Mouse (Mus musculus) right cerebral cortex, postnatal 10 days (tissue): ENCODE measurements around the gene Rhbdd2.

Source experiments
- DNase-seq, 2 experiments: peaks; one replicate each; pipeline ENCODE4 v3.0.0; 2021; ENCODE audit warnings: low spot score in 2 of 2

The Rhbdd2 gene

GRCm38 (mm10) chr5:135645330-135645729 is 12.9 kb downstream of the Rhbdd2 start:
- DNase-seq, result no peak

GRCm38 (mm10) chr5:135646038-135646437 is 13.6 kb downstream of the Rhbdd2 start:
- no peak for DNase-seq

DNA sequence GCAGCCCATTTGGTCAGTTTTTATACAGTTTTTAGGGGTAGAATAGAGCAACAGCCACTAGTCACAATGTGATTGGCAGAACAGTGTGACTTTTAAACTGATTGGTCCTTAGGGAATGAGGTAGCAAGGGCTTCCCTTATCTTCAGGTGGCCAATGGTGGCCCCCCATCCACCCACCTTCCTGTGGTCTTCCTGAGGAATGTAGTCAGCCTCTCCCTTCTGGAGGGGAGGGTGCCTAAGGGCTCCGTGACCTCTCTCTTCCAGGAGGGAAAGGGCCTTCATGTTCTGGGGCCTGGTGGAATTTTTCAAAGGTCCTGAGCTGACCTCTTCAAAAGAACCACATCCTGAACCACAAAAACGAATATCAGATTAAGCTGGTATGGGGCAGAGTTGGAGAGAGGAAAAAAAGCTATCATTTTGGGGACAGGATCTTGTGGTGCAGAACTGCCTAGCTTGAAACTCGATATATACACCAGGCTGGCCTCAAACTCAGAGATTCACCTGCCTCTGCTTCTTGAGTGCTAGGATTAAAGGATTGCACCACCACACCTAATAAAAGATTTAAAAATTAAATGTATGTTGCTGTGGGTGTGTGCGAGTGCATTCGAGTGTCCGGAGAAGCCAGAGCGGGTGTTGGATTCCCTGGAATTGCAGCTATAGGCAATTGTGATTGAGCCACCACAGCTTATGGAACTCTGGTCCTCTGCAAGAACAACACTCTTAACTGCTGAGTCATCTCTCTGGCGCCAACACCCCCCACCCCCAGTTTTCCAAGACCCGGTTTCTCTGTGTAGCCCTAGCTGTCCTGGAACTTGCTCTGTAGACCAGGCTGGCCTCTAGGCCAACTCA is 16.3 kb downstream of the Rhbdd2 start:
- peak in 1 of 2 experiments; percentile 18 for DNase-seq

DNA sequence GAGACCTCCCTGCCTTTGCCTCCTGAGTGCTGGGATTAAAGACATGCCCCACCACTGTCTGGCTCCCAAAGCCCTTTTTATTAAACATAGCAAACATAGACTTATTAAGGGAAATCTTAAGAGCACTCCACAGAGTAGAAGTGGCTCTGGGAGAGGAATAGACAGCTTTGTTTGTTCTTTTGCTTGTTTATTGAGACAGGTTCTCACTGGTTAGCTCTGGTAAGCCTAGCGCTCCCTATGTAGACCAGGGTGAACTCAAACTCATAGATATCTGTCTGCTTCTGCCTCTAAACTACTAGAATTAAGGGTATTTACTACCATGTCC is 16.9 kb downstream of the Rhbdd2 start:
- DNase-seq, result no peak

DNA sequence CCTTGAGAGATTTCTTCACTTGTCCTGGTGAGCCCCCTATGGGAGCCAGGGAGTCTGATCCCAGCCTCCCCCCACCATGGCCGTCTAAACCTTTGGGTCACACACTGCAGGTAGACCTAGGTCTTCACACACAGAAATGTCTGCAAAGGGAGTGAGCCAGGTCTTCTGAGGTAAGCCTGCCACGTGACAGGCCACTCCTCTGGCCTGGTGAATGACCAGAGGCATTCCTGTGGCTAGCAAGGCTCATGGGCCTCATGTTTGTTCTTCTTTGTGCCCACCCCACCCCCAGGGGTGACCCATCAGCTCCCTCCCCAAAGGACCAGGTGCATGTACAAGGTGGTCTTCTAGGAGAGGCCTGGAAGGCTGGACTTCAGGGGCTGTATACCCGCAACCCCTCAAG is 19.1 kb downstream of the Rhbdd2 start:
- DNase-seq, result no peak

DNA sequence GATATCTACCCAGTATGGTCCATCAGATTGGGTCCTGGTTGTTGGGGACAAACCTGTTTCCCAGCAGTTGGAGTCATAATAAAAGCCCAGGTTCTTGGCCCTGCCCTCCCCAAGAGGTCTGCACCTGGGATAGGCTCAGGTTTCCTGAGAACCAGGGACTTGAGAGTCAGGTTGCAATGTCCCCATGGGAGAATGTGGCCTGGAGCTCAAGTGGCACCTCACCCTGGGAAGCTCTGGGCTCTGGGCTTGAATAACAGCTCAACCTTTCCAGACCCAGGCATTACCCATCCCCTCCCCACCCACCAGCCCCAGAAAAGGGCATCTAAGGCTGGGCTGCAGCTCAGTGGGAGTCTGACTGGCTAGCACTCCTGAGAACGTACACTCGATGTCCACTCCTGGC is 20.8 kb downstream of the Rhbdd2 start:
- no peak for DNase-seq

GRCm38 (mm10) chr5:135656046-135656445 is 23.6 kb downstream of the Rhbdd2 start:
- DNase-seq, result no peak

- no peak for DNase-seq
Measured at GRCm38 (mm10) chr5:135657128-135657527, 24.7 kb downstream of the Rhbdd2 start.

DNA sequence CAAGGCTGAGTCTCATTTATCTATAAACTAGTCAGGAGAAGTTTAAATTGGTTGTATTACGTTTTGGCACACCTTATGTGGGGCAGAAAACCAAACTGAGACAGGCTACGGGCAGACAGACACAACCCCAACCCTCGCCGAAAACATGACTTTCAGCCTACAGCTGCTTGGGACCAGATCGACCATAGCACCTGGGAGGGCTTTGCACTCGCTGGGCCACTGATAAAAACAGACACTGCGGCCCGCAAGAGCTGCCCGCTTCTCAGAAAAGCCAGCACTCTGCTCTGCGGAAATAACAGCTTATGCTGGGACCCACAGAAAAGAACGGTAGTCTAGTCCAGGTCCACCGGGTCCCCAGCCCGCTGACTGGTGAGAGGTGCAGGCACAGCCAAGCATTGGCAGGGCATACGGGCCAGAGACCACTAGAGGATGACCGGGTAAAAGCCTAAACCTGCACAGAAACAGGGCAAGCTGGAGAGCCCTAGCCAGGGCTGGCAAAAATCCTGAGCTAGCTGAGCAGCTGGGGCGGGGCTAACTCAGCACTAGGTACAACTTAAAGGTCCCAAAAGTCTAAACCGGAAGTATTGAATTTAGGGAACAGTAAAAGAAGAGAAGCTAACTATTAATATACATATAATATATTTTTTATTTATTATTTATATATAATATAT is 25.4 kb downstream of the Rhbdd2 start:
- DNase-seq, result no peak

DNA sequence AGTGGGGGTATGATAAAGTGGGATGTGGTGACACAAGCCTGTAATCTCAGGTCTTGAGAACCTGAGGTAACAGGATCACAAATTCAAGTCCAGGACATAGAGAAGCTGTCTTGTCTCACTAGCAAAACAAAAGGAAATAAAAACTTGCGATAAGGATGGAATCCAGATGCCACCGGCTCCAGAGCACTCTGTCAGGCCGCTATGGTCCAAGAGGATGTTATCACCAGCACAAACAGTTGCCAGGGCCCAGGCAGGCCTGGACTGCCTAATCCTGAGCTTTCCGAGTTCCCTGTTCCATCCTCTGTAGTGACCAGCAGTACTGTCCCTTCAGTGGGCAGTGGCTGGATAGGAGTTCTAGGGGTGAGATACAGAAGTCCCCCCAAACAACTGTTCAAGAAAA is 27.5 kb downstream of the Rhbdd2 start:
- no peak for DNase-seq

DNA sequence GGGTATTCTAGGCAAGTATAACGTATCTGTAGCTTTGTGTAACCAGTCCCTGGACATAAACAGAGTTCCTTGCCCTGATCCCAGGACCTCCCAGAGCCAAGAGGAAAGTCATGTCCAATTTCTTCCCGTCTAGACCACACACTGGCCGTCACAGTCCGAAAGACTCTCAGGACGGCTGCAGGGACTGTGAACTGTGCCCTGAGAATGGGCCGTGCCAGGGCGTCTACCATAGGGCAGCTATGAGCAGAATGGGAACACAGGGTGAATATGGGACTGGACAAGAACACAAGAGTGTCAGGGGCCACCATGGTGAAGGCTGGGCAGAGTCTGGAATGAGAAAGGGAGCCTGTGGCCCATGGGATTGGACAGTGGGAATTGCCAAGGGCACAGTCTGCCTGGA is 28.1 kb downstream of the Rhbdd2 start:
- no peak for DNase-seq

- no peak for DNase-seq
Measured at GRCm38 (mm10) chr5:135666890-135667289, 34.5 kb downstream of the Rhbdd2 start.

DNA sequence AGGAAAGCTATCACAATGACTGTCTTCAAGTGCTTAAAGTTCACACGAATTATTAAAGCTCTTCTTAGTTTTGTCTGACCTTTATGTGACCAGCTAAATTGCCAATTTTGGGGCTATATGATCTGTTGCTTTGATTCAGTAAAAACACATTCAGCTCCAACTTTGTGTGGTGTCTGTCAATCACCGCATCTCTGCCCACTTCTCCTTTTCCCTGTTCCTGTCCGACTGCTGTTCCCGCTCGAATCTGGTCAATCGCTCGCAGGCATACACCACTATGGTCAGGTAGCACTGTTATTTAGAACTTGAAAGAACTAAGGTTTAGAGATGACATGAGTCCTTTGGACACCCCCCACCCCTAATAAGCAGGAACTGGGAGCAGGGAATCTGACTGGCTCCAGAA is 35.7 kb downstream of the Rhbdd2 start:
- no peak for DNase-seq

- no peak for DNase-seq
Measured at GRCm38 (mm10) chr5:135669741-135670275, 37.4 kb downstream of the Rhbdd2 start, which contains the start of gene Por. Gene Por, plus strand, starts transcription at chr5:135670033.

- DNase-seq, result no peak
Measured at GRCm38 (mm10) chr5:135670881-135671280, 38.5 kb downstream of the Rhbdd2 start.

DNA sequence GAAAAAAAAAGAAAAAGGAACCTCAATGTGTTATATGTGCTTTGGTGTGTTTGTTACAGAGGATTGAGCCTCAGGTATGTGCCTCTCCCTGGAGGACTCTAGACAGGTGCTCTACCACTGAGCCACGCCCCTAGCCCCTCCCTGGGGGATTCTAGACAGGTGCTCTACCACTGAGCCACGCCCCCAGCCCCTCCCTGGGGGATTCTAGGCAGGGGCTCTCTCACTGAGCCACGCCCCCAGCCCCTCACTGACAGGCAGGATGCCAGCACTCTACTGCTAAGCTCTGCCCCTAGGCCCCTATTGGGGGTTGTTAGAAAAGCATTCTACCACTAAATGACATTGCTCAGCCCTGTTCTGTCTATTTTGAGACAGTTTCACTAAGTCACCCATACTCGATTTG is 40.1 kb downstream of the Rhbdd2 start:
- DNase-seq, result no peak

DNA sequence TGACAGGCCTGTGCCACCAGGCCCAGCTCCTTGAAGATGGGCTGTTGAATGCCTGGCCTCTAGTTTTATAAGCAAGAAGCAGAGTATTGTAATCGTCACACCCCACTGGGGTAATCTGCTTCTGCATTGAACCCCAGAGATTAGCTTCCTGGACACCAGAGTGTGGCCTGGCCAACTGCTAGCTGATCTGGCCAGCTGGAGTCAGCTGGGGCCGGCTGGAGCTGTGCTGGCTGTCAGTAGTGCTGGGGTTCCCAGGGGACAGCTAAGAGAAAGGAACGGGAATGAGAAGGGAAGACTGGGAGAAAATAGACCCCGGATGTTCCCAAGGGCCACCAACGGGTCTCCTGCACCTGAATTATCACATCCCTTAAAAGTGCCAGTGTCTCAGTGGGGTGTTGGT is 40.6 kb downstream of the Rhbdd2 start:
- no peak for DNase-seq

DNA sequence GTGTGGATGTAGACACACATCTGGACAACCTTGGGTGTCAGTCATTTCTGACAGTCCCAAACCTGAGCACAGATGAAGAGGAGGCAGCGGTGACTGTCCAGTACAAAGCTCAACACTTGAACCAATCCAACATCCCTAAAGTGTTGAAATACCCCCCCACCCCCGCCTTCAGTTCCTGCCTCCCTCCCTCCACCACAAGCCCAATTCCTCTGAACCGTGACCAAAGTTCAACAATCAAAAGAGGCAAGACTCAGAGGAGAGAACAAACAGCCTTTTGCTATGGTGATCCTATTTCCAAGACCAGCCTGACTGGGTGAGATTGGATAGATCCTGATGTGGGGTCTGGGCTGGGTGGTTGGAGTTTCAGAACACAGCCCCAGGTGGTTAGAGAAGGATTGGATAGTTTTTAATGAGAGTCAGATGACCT is 41.9 kb downstream of the Rhbdd2 start:
- DNase-seq, result no peak

DNA sequence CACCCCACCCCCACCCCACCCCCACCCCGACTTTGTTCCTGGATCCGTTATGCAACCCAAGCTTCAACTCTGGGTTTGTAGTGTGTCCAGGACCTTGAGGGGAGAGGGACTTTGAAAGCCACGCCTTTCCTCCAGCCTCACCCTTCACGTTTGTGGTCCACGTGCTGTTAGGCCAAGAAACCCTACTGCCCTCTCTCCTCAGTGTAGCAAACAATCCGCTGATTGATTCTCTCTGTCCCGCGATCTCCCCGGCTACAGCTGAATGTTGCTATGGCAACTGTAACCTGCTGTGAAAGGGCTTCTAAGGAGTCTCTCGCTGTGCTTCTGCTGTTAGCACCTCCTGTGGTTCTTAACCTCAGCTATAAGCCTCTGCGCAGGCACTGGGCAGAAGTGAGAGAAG is 42.4 kb downstream of the Rhbdd2 start:
- peak; percentile 80 to 89 for DNase-seq

- no peak for DNase-seq
Measured at GRCm38 (mm10) chr5:135676696-135677095, 44.3 kb downstream of the Rhbdd2 start.

GRCm38 (mm10) chr5:135677251-135677650 is 44.8 kb downstream of the Rhbdd2 start:
- DNase-seq, result no peak

DNA sequence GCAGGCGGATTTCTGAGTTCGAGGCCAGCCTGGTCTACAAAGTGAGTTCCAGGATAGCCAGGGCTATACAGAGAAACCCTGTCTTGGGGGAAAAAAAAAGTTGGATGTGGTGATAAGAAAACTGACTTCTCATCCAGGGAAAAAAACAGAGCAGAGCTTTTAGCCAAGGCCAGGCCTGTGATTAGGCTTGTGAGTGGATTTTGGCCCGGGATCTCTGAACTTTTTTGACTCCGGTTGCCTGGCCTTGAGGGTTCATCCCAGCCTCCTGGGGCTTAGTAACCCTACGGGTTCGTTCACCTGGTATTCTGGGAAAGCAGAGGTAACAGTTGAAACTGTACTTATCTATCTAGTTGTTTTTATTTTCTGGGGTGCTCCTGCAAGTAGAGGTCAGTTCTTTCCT is 46.1 kb downstream of the Rhbdd2 start:
- no peak for DNase-seq

- no peak for DNase-seq
Measured at GRCm38 (mm10) chr5:135680967-135681545, 48.6 kb downstream of the Rhbdd2 start.
